Mouse (Mus musculus) cortical plate, adult 2 months (tissue): ENCODE data around the gene 2610301B20Rik.

Source experiments
- CTCF ChIP-seq: fragments of 200-500 bp; IDR thresholded peaks from 2 replicates; pipeline ENCODE4 v1.5.1; 2011; ENCODE audit warnings: mild to moderate bottlenecking, control low read depth, low read length; ENCODE audit not compliant: insufficient read depth; ENCODE audit errors: extremely low read depth
- POLR2A ChIP-seq: fragments of 200-500 bp; IDR thresholded peaks from 2 replicates; pipeline ENCODE4 v1.6.1; 2011; ENCODE audit warnings: mild to moderate bottlenecking, low read length, control low read depth; ENCODE audit not compliant: insufficient read depth; ENCODE audit errors: extremely low read depth

GRCm38 (mm10) chr4:10914766-10915165 is 40.5 kb downstream of the 2610301B20Rik start:
- TF ChIP-seq CTCF (no peak), POLR2A (no peak)
